Mouse (Mus musculus) mouse embryonic stem cell (cell line): Measurements from ENCODE around the gene Tex26.

Experiments
- in situ Hi-C, 2 experiments: fragments of 300-500 bp; cut with MboI; formaldehyde crosslinking; loops; 1 replicate in 1 of 2; 3 replicates in 1 of 2; pipeline ENCODE4 v1.14.3; 2019 to 2020; ENCODE audit warnings: low sequenced_read_pairs in 2 of 2, low pct_unique_long_range_greater_than_20kb in 1 of 2, mixed read lengths in 1 of 2; ENCODE audit not compliant: unreplicated experiment in 1 of 2

Gene Tex26

GRCm38 (mm10) chr5:149513438-149514086 is 74.1 kb downstream of the Tex26 start:
- in situ Hi-C loops = no loop called here

- in situ Hi-C loops = no loop called here
Observed at GRCm38 (mm10) chr5:149514087-149514671, 74.7 kb downstream of the Tex26 start.

- in situ Hi-C loops = no loop called here
Observed at GRCm38 (mm10) chr5:149514890-149515289, 75.4 kb downstream of the Tex26 start.

- in situ Hi-C loops = no loop called here
Observed at GRCm38 (mm10) chr5:149517116-149517515, 77.7 kb downstream of the Tex26 start.
